Mouse (Mus musculus): ENCODE measurements around the gene Cdkl1.

DNA sequence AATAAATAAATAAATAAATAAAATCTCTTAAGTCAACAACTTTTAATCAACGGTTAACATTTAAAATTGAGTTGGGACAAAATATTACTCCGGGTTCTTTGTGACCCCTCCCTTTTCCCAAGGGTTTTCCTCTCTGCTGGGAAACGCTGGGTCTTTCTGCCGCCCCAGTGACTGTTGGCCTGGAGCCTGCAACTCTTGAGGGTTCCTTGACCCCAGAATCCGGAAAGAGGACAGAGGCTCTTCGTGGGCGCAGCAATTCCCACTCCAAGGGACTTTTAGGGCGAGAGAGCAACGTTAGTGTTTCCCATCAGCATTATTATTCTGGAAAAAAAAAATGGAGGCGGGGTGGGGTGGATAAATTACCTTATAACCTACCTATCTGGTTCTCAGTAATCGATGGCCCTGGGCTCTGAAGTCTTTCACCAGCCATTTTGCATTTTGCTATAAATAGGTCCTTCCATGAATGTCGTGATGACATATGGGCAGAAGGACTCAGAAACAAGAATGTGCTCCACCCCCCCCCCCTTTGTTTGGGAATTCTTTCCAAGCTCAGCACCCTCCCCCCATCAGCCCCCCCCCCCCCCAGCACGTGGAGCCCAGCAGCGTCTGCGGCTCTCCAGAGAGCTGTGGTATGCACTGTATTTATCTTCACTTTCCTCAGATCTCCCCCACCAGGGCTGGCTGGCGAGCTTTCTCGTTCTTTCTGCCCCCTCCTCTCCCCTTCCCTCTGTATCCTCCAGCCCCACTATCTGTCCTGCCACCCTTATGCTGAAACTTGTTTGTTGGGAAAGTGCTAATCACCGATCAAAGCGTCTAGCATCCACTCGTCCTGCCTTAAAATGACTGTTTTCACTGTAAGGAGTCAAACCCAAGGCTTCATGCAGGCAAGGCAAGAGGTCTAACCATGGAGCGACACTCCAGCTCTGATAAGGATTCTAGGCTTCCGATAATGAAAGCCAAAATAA is 32.6 kb downstream of the Cdkl1 start:
- no peak for TF ChIP-seq CTCF (IDR thresholded peaks at IDR 0.05; ENCODE audit: extremely low read depth, insufficient read length, insufficient replicate concordance, low read depth, low read length)
- TF ChIP-seq POLR2A (IDR thresholded peaks at IDR 0.05; ENCODE audit: low read depth, low read length): no peak
